Mouse (Mus musculus) intestine, embryonic 16.5 days (tissue): ENCODE measurements around the gene Tjp3. TPM values are rescaled to one million over a fixed set of nuclear protein-coding genes. Genes with fewer than 3 reads are reported as not detected.

Experiments used
- ATAC-seq: fragments of 200-750 bp; cut with Nextera tagmentation; 2 replicates; pipeline ENCODE4 v1.8.0; 2017; ENCODE audit warnings: moderate TSS enrichment, moderate library complexity
- H3K27ac ChIP-seq: fragments of 300-500 bp; sonication (generic); 2 replicates; pipeline ENCODE4 v1.5.1; 2014; ENCODE audit warnings: mild to moderate bottlenecking, low read length
- H3K27me3 ChIP-seq: fragments of 300-500 bp; sonication (generic); replicated peaks from 2 replicates; pipeline ENCODE4 v1.6.1; 2014; ENCODE audit warnings: low read length, control low read depth, mixed read lengths; ENCODE audit not compliant: control insufficient read depth, insufficient read depth
- H3K36me3 ChIP-seq: fragments of 300-500 bp; sonication (generic); 2 replicates; pipeline ENCODE4 v1.6.1; 2014; ENCODE audit warnings: low read length, control low read depth; ENCODE audit not compliant: control insufficient read depth, insufficient read depth
- H3K4me1 ChIP-seq: fragments of 300-500 bp; sonication (generic); 2 replicates; pipeline ENCODE4 v1.6.1; 2014; ENCODE audit warnings: low read length, control low read depth, mixed read lengths; ENCODE audit not compliant: control insufficient read depth, insufficient read depth
- H3K4me2 ChIP-seq: fragments of 300-500 bp; sonication (generic); 2 replicates; pipeline ENCODE4 v1.6.1; 2014; ENCODE audit warnings: low read depth, low read length, control low read depth
- H3K4me3 ChIP-seq: fragments of 300-500 bp; sonication (generic); 2 replicates; pipeline ENCODE4 v1.5.1; 2014; ENCODE audit warnings: mild to moderate bottlenecking, low read length
- H3K9ac ChIP-seq: fragments of 300-500 bp; sonication (generic); 2 replicates; pipeline ENCODE4 v1.6.1; 2014; ENCODE audit warnings: low read depth, low read length
- H3K9me3 ChIP-seq: fragments of 300-500 bp; sonication (generic); 2 replicates; pipeline ENCODE4 v1.6.1; 2016; ENCODE audit warnings: low read length, control low read depth; ENCODE audit not compliant: control insufficient read depth
- WGBS: fragments of 180-500 bp; shearing (Covaris S2); extraction: QIAGEN DNeasy Blood & Tissue Kit; methylation state at CpG from one replicate; pipeline ENCODE4 v1.1.7; 2014; 5-methylcytosine and 5-hydroxymethylcytosine counted together
- polyA plus RNA-seq: library from polyadenylated mRNA; unstranded; fragments of >200 nt; fragmentation: Nextera tagmentation; extraction: Ambion mirVana; gene quantifications from 2 replicates; pipeline ENCODE4 v1.2.1, GENCODE M21; 2015

The Tjp3 gene
- 53.2 and 56.6 TPM in 2 replicates for polyA plus RNA-seq

DNA sequence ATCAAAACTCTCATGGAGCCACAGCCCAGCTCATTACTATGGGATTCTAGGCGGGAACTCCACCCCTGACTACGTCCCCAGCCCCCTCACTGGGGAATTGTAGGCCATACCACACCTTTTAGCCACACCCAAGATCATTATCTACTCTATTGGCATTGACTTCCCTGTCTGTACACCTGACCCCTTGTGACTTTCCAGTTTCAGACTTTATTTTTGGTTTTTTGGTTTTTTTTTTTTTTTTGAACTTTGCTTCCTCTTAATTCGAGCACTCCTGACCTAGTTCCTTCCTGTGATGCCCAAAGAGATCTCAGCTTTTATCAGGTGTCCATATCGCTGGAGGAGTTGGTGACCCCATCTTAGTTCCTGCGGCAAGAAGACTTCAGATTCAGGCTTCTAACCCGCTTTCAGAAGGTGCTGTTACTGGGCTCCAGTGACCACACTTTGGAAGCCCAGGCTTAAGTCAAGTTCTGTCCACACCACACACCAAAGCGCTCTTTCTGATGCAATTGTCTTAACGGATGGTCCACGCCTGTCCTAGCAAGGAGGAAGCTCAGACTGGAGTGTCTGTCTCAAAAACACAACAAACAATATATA, at the start of gene Tjp3:
Gene Tjp3 (minus strand): TSS at position 71 of the 594 bp plus-strand sequence.
- no peak for ATAC-seq
- Histone ChIP-seq H3K27me3 (no peaks in the 10 kb centered on the region), H3K9ac (peak within 1 kb of the TSS; percentile 73), H3K36me3 (no peaks in the 10 kb centered on the region), H3K4me3 (peak within 1 kb of the TSS; percentile 89), H3K27ac (peak within 1 kb of the TSS; percentile 86), H3K9me3 (no peaks in the 10 kb centered on the region), H3K4me1 (peaks cover 25% of the 10 kb centered on the region), H3K4me2 (peak within 1 kb of the TSS; percentile 61)
- WGBS: 61% methylated on average over 9 of the region's 9 CpGs

- Histone ChIP-seq H3K4me3 (no peak overlapping the region), H3K27me3 (peaks cover 13% of the 10 kb centered on the region; the same call in 1 of the 2 replicates), H3K9ac (no peak overlapping the region), H3K9me3 (no peaks in the 10 kb centered on the region), H3K4me2 (no peak overlapping the region), H3K36me3 (no peaks in the 10 kb centered on the region), H3K4me1 (peaks cover 26% of the 10 kb centered on the region), H3K27ac (no peak overlapping the region)
- 43% methylated on average over 17 of the region's 17 CpGs for WGBS
- ATAC-seq: no peak
Measured at GRCm38 (mm10) chr10:81340551-81341332, 49.4 kb upstream of the Tjp3 start.

GRCm38 (mm10) chr10:81336558-81336957, 45.2 kb upstream of the Tjp3 start:
- Histone ChIP-seq H3K4me2 (no peak overlapping the region), H3K9ac (peak overlapping the region; percentile 37), H3K4me1 (peaks cover 32% of the 10 kb centered on the region), H3K27ac (peak overlapping the region; percentile 83), H3K4me3 (no peak overlapping the region), H3K27me3 (peaks cover 9% of the 10 kb centered on the region; the same call in 1 of the 2 replicates), H3K9me3 (no peaks in the 10 kb centered on the region), H3K36me3 (no peaks in the 10 kb centered on the region)
- no peak for ATAC-seq
- 91% methylated on average over 4 of the region's 4 CpGs for WGBS

GRCm38 (mm10) chr10:81335393-81336340, 44.3 kb upstream of the Tjp3 start:
- ATAC-seq: peak; percentile 56
- Histone ChIP-seq H3K9me3 (no peaks in the 10 kb centered on the region), H3K4me3 (no peak overlapping the region), H3K9ac (peak overlapping the region; percentile 48), H3K27ac (peak overlapping the region; percentile 92), H3K4me1 (peaks cover 26% of the 10 kb centered on the region), H3K4me2 (peak overlapping the region; percentile 4; the same call in 1 of the 2 replicates), H3K27me3 (peaks cover 9% of the 10 kb centered on the region; the same call in 1 of the 2 replicates), H3K36me3 (no peaks in the 10 kb centered on the region)
- 45% methylated on average over 19 of the region's 19 CpGs for WGBS

GRCm38 (mm10) chr10:81334324-81334723, 42.9 kb upstream of the Tjp3 start:
- H3K4me3 ChIP-seq: no peak overlapping the region
- ATAC-seq: no peak
- H3K4me1 ChIP-seq: peaks cover 31% of the 10 kb centered on the region
- no peaks in the 10 kb centered on the region for H3K9me3 ChIP-seq
- 74% methylated on average over 11 of the region's 11 CpGs for WGBS
- peaks cover 9% of the 10 kb centered on the region; the same call in 1 of the 2 replicates for H3K27me3 ChIP-seq
- H3K36me3 ChIP-seq: no peaks in the 10 kb centered on the region
- peak overlapping the region; percentile 92 for H3K27ac ChIP-seq
- H3K9ac ChIP-seq: peak overlapping the region; percentile 48
- no peak overlapping the region for H3K4me2 ChIP-seq

DNA sequence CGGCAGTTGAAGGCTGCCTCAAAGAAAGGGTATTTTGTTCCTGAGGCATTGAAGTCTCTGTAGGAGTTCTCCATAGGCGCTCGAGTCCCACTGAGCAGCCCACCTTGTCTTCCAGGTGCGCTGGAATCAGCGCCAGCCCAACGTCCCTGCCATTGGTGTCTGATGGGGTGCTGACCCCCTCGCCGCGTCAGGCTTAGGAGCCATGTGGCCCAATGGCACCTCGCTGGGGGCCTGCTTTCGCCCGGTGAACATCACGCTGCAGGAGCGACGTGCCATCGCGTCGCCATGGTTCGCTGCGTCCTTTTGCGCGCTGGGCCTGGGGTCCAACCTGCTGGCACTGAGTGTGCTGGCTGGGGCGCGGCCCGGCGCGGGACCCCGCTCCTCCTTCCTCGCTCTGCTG, 40.9 kb upstream of the Tjp3 start:
- 29% methylated on average over 29 of the region's 29 CpGs for WGBS
- Histone ChIP-seq H3K9me3 (no peaks in the 10 kb centered on the region), H3K36me3 (no peaks in the 10 kb centered on the region), H3K27me3 (peaks cover 9% of the 10 kb centered on the region; the same call in 1 of the 2 replicates), H3K4me3 (peak overlapping the region; percentile 24), H3K27ac (no peak overlapping the region), H3K4me1 (peaks cover 47% of the 10 kb centered on the region), H3K4me2 (peak overlapping the region; percentile 37), H3K9ac (peak overlapping the region; percentile 29; the same call in 1 of the 2 replicates)
- no peak for ATAC-seq

DNA sequence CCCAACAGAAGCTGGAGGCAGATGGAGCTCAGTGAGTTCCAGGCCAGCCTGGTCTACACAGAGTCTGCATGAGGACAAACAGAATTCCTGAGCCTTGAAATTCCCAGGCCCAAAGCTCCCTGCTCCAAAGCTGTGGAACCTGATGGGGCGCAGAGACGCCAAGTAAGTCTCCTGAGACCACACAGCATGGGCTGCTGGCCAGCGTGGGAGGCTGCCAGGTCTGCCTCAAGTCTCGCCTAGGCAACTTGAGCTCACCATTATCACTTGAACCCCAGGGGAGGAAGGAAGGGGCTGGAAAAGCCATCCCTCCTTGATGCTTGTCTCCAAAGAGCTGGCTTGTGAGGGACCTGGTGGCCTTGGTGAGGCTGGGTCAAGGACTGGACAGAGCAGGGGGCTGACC, 38.6 kb upstream of the Tjp3 start:
- ATAC-seq: no peak
- peak overlapping the region; percentile 95 for H3K27ac ChIP-seq
- H3K4me2 ChIP-seq: peak overlapping the region; percentile 35
- peak overlapping the region; percentile 63 for H3K9ac ChIP-seq
- H3K27me3 ChIP-seq: peaks cover 9% of the 10 kb centered on the region; the same call in 1 of the 2 replicates
- H3K9me3 ChIP-seq: no peaks in the 10 kb centered on the region
- H3K36me3 ChIP-seq: peaks cover 22% of the 10 kb centered on the region
- 54% methylated on average over 4 of the region's 4 CpGs for WGBS
- peak overlapping the region; percentile 40; the same call in 1 of the 2 replicates for H3K4me3 ChIP-seq
- H3K4me1 ChIP-seq: peaks cover 36% of the 10 kb centered on the region

DNA sequence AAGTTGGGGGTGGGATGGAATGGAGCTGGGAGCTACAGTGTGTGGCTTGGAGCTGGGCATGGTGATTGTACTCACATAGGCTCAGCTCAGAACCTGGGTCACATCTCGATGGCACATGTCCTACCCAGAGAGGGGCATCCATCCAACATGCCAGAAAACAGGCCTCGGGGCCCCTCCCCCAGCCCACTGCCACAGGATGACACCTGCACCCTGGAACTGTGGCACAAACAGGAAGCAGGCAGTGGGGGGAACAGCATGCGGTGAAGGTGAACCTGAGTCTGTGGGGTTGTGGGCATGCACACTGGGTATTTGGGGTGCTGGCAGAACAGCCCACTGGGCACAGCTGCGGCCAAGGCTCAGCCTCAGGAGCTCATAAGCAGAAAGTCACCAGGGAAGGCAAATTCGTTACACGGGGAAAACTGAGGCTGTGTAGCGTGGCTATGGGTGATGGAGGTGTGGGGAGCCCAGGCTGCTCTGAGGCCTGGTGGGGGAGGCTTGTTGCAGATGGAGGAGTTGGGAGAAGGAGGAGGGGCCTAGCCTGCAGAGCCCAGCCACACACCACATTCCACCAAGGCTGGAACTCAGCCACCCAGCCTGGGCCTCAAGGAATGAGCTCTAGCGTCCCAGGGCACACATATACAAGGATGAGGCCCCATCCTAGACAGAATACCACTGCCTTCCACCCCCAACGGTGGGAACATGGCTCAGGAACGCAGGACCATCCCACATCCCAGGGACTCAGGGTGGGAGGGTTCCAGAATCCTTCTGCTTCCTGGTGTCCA, 38.0 kb upstream of the Tjp3 start:
- Histone ChIP-seq H3K4me2 (peak overlapping the region; percentile 55), H3K27ac (peak overlapping the region; percentile 95), H3K9ac (peak overlapping the region; percentile 63), H3K36me3 (peaks cover 28% of the 10 kb centered on the region), H3K27me3 (peaks cover 9% of the 10 kb centered on the region; the same call in 1 of the 2 replicates), H3K9me3 (no peaks in the 10 kb centered on the region), H3K4me1 (peaks cover 32% of the 10 kb centered on the region), H3K4me3 (peak overlapping the region; percentile 40)
- peak; percentile 80 for ATAC-seq
- 48% methylated on average over 10 of the region's 10 CpGs for WGBS
